Mouse (Mus musculus) hindbrain, postnatal 0 days (tissue): ENCODE results near the gene Rnf114. TPM values are rescaled to one million over a fixed set of nuclear protein-coding genes. Genes with fewer than 3 reads are reported as not detected.

Source experiments
- ATAC-seq: fragments of 200-750 bp; cut with Nextera tagmentation; 2 replicates; pipeline ENCODE4 v1.8.0; 2017; ENCODE audit warnings: mild to moderate bottlenecking, moderate TSS enrichment, moderate library complexity
- DNase-seq: peaks from one replicate; pipeline ENCODE4 v3.0.0-alpha.2; 2015; ENCODE audit warnings: low spot score
- H3K27ac ChIP-seq: fragments of 300-500 bp; sonication (generic); 2 replicates; pipeline ENCODE4 v1.5.1; 2014; ENCODE audit warnings: mild to moderate bottlenecking
- H3K27me3 ChIP-seq: fragments of 300-500 bp; sonication (generic); 2 replicates; pipeline ENCODE4 v1.6.1; 2014; ENCODE audit warnings: low read length, mixed read lengths; ENCODE audit not compliant: insufficient read depth
- H3K36me3 ChIP-seq: fragments of 300-500 bp; sonication (generic); 2 replicates; pipeline ENCODE4 v1.6.1; 2014; ENCODE audit warnings: low read length, mixed read lengths; ENCODE audit not compliant: insufficient read depth
- H3K4me1 ChIP-seq: fragments of 300-500 bp; sonication (generic); 2 replicates; pipeline ENCODE4 v1.6.1; 2014; ENCODE audit warnings: antibody characterized with exemption, low read length, mixed read lengths; ENCODE audit not compliant: insufficient read depth
- H3K4me2 ChIP-seq: fragments of 300-500 bp; sonication (generic); 2 replicates; pipeline ENCODE4 v1.6.1; 2014; ENCODE audit warnings: low read depth, mild to moderate bottlenecking, low read length, moderate library complexity, mixed read lengths
- H3K4me3 ChIP-seq: fragments of 300-500 bp; sonication (generic); 2 replicates; pipeline ENCODE4 v1.5.1; 2014; ENCODE audit warnings: low read length
- H3K9ac ChIP-seq: fragments of 300-500 bp; sonication (generic); replicated peaks from 2 replicates; pipeline ENCODE4 v1.6.1; 2014; ENCODE audit warnings: mild to moderate bottlenecking, low read length, moderate library complexity, mixed read lengths
- H3K9me3 ChIP-seq: fragments of 300-500 bp; sonication (generic); 2 replicates; pipeline ENCODE4 v1.6.1; 2016; ENCODE audit warnings: low read length, mixed read lengths
- CTCF ChIP-seq: IDR thresholded peaks from 2 replicates; pipeline ENCODE4 v1.5.1; 2016; ENCODE audit warnings: antibody characterized with exemption, control low read depth, low read depth
- WGBS: fragments of 180-500 bp; shearing (Covaris S2); extraction: QIAGEN DNeasy Blood & Tissue Kit; methylation state at CpG from one replicate; pipeline ENCODE4 v1.1.7; 2014; 5-methylcytosine and 5-hydroxymethylcytosine counted together
- polyA plus RNA-seq: library from polyadenylated mRNA; unstranded; fragments of >200 nt; fragmentation: Nextera tagmentation; extraction: Ambion mirVana; gene quantifications from 2 replicates; pipeline ENCODE4 v1.2.1, GENCODE M21; 2015
- total RNA-seq: library from RNA; depleted of rRNA; stranded (reverse); fragments of >200 nt; gene quantifications from 2 replicates; pipeline ENCODE4 v1.2.3, GENCODE M21; 2014

Gene Rnf114
- total and polyA plus RNA-seq, 2 experiments from 2014 or later = 85.8 to 89.6 TPM

DNA sequence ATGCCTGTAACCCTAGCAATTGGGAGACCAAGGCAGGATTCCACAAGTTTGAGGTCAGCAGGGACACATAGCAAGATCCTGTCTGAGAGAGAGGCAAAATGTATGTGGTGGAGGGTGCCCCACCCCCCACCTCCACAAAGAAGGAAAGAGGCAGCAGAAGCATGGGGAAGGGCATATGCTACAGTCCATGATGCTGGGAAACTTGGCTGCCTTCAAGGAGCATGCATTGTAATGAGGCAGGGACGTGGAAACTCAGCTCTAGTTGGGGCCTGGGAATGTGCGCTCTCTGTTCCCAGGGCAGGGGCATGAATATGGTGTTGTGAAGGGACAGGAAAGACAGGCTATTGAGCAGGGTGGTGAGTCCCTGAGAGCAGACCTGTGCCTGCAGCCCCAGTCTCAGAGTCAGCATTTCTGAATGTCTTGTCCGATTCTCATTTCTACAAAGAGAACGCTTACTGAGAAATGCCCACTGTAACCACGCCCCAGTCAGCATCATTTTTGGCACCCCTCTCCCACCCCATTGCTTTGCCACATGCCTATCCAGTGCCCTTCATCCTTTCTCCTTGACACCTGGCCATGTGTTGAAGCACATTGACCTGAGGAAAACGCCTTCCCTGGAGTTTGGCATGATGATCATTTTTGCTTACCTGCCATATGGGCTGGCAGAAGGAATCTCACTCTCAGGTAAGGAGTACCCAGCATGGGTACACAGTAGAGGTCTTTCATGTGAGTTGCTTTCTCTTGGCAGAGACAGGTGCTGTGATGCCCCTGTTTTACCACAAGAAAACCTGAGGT, 33.2 kb upstream of the Rnf114 start:
- Histone ChIP-seq H3K4me2 (no peak overlapping the region), H3K9me3 (no peaks in the 10 kb centered on the region), H3K27ac (peak overlapping the region; percentile 58; the same call in 1 of the 2 replicates), H3K27me3 (no peaks in the 10 kb centered on the region), H3K4me1 (no peaks in the 10 kb centered on the region), H3K9ac (no peak overlapping the region), H3K4me3 (no peak overlapping the region), H3K36me3 (peaks cover 7% of the 10 kb centered on the region)
- DNase-seq = peak; percentile 37
- WGBS = 82% methylated on average over 6 of the region's 6 CpGs
- ATAC-seq = peak; percentile 46; the same call in 1 of the 2 replicates
- no peak for TF ChIP-seq CTCF

DNA sequence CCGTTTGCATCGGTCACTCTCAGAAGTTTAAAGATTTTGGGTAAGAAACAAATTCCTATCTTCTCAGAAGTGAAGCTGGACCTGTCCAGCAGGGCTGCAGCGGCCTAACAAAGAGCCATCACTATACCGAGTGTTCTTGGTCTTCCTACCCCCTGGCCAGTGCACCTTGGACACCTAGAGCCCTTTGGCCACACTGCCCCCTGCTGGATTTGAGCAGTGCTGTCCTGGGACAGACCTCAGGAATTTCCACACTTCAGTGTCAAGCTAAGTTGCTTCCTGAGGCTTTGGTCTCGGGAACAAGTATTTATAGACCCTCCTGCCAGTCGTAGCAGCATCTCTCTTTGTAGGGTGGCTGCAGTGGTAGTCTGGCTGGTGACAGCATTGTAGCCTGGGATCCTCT, 29.5 kb upstream of the Rnf114 start:
- H3K36me3 ChIP-seq = peaks cover 28% of the 10 kb centered on the region
- ATAC-seq = peak; percentile 71; the same call in 1 of the 2 replicates
- 58% methylated on average over 6 of the region's 6 CpGs for WGBS

DNA sequence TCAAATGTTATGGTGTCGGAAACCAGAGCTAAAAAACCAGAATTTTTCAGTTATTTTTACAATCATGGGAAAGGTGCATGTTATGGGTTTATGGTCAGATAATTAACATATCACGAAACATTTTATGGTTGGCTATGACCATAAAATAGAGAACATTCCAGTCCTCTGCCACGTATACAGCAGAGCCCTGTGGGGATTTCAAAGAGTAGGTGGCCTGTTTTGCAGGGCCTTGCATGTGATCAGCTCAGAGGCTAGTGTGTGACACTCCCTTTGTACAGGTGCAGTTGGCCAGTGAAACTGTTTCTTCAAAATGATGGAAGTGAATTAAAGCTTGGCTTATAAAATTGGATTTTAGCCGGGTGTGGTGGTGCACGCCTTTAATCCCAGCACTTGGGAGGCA, 28.6 kb upstream of the Rnf114 start:
- Histone ChIP-seq H3K36me3 (peaks cover 28% of the 10 kb centered on the region; the same call in 1 of the 2 replicates), H3K4me3 (no peak overlapping the region), H3K9me3 (no peaks in the 10 kb centered on the region), H3K27ac (no peak overlapping the region), H3K4me2 (no peak overlapping the region), H3K4me1 (no peaks in the 10 kb centered on the region), H3K27me3 (no peaks in the 10 kb centered on the region), H3K9ac (no peak overlapping the region)
- WGBS = 92% methylated on average over 5 of the region's 5 CpGs
- ATAC-seq (no peak), DNase-seq (no peak)
- no peak for TF ChIP-seq CTCF

More for the DNA sequence above, 29.5 kb upstream of the Rnf114 start:
- peak; percentile 87 for TF ChIP-seq CTCF
- no peak overlapping the region for H3K27ac ChIP-seq
- no peak overlapping the region for H3K4me3 ChIP-seq
- peak; percentile 65 for DNase-seq
- no peaks in the 10 kb centered on the region for H3K4me1 ChIP-seq
- no peaks in the 10 kb centered on the region for H3K9me3 ChIP-seq
- no peak overlapping the region for H3K4me2 ChIP-seq
- H3K9ac ChIP-seq = no peak overlapping the region
- no peaks in the 10 kb centered on the region for H3K27me3 ChIP-seq

DNA sequence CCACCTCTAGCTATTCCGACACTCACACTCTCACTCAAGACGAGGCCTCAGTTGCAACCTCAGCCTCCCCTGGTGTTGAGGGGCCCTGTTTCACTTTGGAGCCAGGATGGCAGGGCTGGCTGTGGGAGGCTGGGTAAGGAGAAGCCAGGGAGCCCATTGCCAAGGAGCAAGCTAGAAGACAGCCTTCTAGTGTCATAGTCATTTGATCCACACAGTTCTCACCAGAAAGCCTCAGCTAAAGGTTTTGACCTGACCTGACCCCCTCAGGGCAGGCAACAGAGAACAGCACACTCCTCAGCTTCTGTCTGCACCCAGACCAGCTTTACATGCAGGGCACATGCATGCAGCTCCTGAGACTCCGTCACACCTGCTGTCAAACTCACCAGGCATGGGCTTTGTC, 26.5 kb upstream of the Rnf114 start:
- ATAC-seq (no peak), DNase-seq (no peak)
- Histone ChIP-seq H3K4me2 (no peak overlapping the region), H3K36me3 (peaks cover 33% of the 10 kb centered on the region; the same call in 1 of the 2 replicates), H3K27me3 (no peaks in the 10 kb centered on the region), H3K27ac (no peak overlapping the region), H3K9me3 (no peaks in the 10 kb centered on the region), H3K9ac (no peak overlapping the region), H3K4me3 (no peak overlapping the region), H3K4me1 (no peaks in the 10 kb centered on the region)
- WGBS = 96% methylated on average over 3 of the region's 3 CpGs
- TF ChIP-seq CTCF = no peak

DNA sequence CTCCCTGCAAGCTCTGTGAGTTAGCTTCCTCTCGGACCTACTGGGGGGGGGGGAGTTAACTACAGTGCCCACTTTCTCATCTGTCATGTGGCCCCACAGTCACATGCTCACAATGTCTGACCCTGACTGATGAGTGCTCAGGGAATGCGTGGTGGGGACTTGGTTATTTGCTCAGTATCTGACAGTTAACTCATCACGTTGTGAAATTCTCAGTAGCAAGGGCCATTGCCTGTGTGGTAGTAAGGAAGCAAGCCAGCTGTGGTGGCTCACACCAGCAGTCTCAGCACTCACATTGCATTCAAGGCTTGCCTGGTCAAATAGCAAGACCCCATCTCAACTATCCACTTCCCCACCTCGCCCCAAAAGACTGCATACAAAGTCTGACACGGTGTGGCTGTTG, 25.2 kb upstream of the Rnf114 start:
- Histone ChIP-seq H3K4me3 (no peak overlapping the region), H3K27ac (no peak overlapping the region), H3K27me3 (no peaks in the 10 kb centered on the region), H3K4me2 (no peak overlapping the region), H3K9me3 (no peaks in the 10 kb centered on the region), H3K9ac (no peak overlapping the region), H3K36me3 (peaks cover 39% of the 10 kb centered on the region; the same call in 1 of the 2 replicates), H3K4me1 (no peaks in the 10 kb centered on the region)
- DNase-seq = no peak
- TF ChIP-seq CTCF = no peak
- no peak for ATAC-seq
- 83% methylated on average over 5 of the region's 5 CpGs for WGBS

DNA sequence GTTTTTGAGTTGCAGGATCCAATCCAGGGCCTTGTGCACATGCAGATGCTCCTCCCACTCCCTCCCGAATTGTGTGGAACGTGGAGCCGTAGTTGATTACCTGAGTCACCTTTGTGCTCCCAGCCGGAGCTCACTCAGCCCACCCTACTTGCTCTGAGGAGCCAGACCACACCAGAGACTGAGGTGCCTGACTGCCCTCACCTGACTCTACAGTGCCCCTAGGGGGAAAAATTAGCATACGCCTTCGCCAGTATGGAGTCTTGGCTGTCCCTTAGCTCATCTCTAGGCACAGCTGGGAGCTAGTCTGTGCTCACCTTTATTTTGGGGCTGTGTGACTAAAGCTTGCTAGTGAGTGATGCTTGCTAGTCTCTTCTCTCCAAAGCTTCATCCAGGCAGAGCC, 24.0 kb upstream of the Rnf114 start:
- WGBS = 84% methylated on average over 6 of the region's 6 CpGs
- TF ChIP-seq CTCF = peak; percentile 21; the same call in 1 of the 2 replicates
- no peak overlapping the region for H3K27ac ChIP-seq

DNA sequence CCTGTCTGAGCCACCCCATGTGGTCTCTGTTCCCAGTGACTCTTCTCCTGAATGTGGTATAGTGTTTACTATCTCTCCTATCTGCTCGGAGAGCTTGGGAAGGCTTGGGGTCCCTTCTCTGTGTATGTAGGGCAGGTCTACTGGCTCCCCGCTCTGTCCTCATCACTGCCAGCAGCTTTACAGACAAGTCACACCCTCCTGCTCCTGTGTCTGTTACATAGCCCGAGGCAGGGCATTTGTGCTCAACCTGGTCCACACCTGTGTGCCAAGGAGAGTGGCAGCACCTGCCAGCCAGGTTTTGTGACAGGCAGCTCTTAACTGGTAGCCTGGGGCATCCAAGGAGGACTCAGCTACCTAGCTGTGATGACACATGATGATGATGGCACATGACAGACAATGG, 21.8 kb upstream of the Rnf114 start:
- DNase-seq (no peak), ATAC-seq (no peak)
- peaks cover 40% of the 10 kb centered on the region for H3K36me3 ChIP-seq
- WGBS = 85% methylated on average over 3 of the region's 3 CpGs
- no peak for TF ChIP-seq CTCF
- no peaks in the 10 kb centered on the region for H3K27me3 ChIP-seq
- no peak overlapping the region for H3K27ac ChIP-seq
- no peaks in the 10 kb centered on the region for H3K9me3 ChIP-seq
- peaks cover 4% of the 10 kb centered on the region; the same call in 1 of the 2 replicates for H3K4me1 ChIP-seq
- no peak overlapping the region for H3K4me2 ChIP-seq
- H3K9ac ChIP-seq = no peak overlapping the region
- no peak overlapping the region for H3K4me3 ChIP-seq

More for the DNA sequence above, 24.0 kb upstream of the Rnf114 start:
- Histone ChIP-seq H3K4me1 (no peaks in the 10 kb centered on the region), H3K27me3 (no peaks in the 10 kb centered on the region), H3K4me2 (no peak overlapping the region), H3K4me3 (no peak overlapping the region), H3K9ac (no peak overlapping the region), H3K36me3 (peaks cover 39% of the 10 kb centered on the region; the same call in 1 of the 2 replicates), H3K9me3 (no peaks in the 10 kb centered on the region)
- ATAC-seq = no peak
- DNase-seq = no peak
